Mouse (Mus musculus) lung, embryonic 14.5 days (tissue): Measurements from ENCODE around the gene Gipc1. TPM values are rescaled to one million over a fixed set of nuclear protein-coding genes. Genes with fewer than 3 reads are reported as not detected.

Experiments used
- ATAC-seq: fragments of 200-750 bp; cut with Nextera tagmentation; 2 replicates; pipeline ENCODE4 v1.8.0; 2017; ENCODE audit warnings: mild to moderate bottlenecking, moderate TSS enrichment, moderate library complexity; ENCODE audit not compliant: insufficient read depth
- DNase-seq: peaks from one replicate; pipeline ENCODE4 v3.0.0-alpha.2; 2015
- H3K27ac ChIP-seq: fragments of 300-500 bp; sonication (generic); 2 replicates; pipeline ENCODE4 v1.5.1; 2014; ENCODE audit warnings: low read depth, mild to moderate bottlenecking, moderate library complexity
- H3K27me3 ChIP-seq: fragments of 300-500 bp; sonication (generic); 2 replicates; pipeline ENCODE4 v1.6.1; 2014; ENCODE audit warnings: low read length, control low read depth; ENCODE audit not compliant: insufficient read depth
- H3K36me3 ChIP-seq: fragments of 300-500 bp; sonication (generic); 2 replicates; pipeline ENCODE4 v1.6.1; 2014; ENCODE audit warnings: control low read depth; ENCODE audit not compliant: insufficient read depth
- H3K4me1 ChIP-seq: fragments of 300-500 bp; sonication (generic); 2 replicates; pipeline ENCODE4 v1.6.1; 2014; ENCODE audit warnings: antibody characterized with exemption, control low read depth; ENCODE audit not compliant: insufficient read depth
- H3K4me2 ChIP-seq: fragments of 300-500 bp; sonication (generic); 2 replicates; pipeline ENCODE4 v1.6.1; 2014; ENCODE audit warnings: mild to moderate bottlenecking
- H3K4me3 ChIP-seq: fragments of 300-500 bp; sonication (generic); 2 replicates; pipeline ENCODE4 v1.5.1; 2014; ENCODE audit warnings: low read depth, low read length
- H3K9ac ChIP-seq: fragments of 300-500 bp; sonication (generic); 2 replicates; pipeline ENCODE4 v1.6.1; 2014
- H3K9me3 ChIP-seq: fragments of 300-500 bp; sonication (generic); 2 replicates; pipeline ENCODE4 v1.6.1; 2016; ENCODE audit warnings: low read depth, low read length, control low read depth
- CTCF ChIP-seq: IDR thresholded peaks from 2 replicates; pipeline ENCODE4 v1.5.1; 2016; ENCODE audit warnings: antibody characterized with exemption, low read depth
- WGBS: fragments of 180-500 bp; shearing (Covaris S2); extraction: QIAGEN DNeasy Blood & Tissue Kit; methylation state at CpG from one replicate; pipeline ENCODE4 v1.1.7; 2014; 5-methylcytosine and 5-hydroxymethylcytosine counted together
- polyA plus RNA-seq: library from polyadenylated mRNA; unstranded; fragments of >200 nt; fragmentation: Nextera tagmentation; extraction: Ambion mirVana; gene quantifications from 2 replicates; pipeline ENCODE4 v1.2.1, GENCODE M21; 2014

The Gipc1 gene
- polyA plus RNA-seq, 1 experiment from 2014 or later: 175 TPM

- 79% methylated on average over 7 of the region's 7 CpGs for WGBS
- H3K9ac ChIP-seq: no peak overlapping the region
- no peaks in the 10 kb centered on the region for H3K9me3 ChIP-seq
- H3K4me2 ChIP-seq: no peak overlapping the region
- no peaks in the 10 kb centered on the region for H3K4me1 ChIP-seq
- no peaks in the 10 kb centered on the region for H3K27me3 ChIP-seq
- no peak overlapping the region for H3K27ac ChIP-seq
- ATAC-seq: no peak
- H3K36me3 ChIP-seq: no peaks in the 10 kb centered on the region
- no peak for DNase-seq
- H3K4me3 ChIP-seq: no peak overlapping the region
- TF ChIP-seq CTCF: no peak
These were observed 28.9 kb upstream of the Gipc1 start for GRCm38 (mm10) chr8:83623549-83623948.

- TF ChIP-seq CTCF: peak; percentile 79
- Histone ChIP-seq H3K9me3 (no peaks in the 10 kb centered on the region), H3K27ac (no peak overlapping the region), H3K4me2 (no peak overlapping the region), H3K4me1 (no peaks in the 10 kb centered on the region), H3K27me3 (no peaks in the 10 kb centered on the region), H3K4me3 (no peak overlapping the region), H3K9ac (no peak overlapping the region), H3K36me3 (no peaks in the 10 kb centered on the region)
- ATAC-seq: no peak
- WGBS: 33% methylated on average over 3 of the region's 3 CpGs
- peak; percentile 58 for DNase-seq
These were observed 27.7 kb upstream of the Gipc1 start for GRCm38 (mm10) chr8:83624739-83625138.

GRCm38 (mm10) chr8:83625676-83626299 is 26.7 kb upstream of the Gipc1 start:
- DNase-seq: no peak
- no peaks in the 10 kb centered on the region for H3K36me3 ChIP-seq
- no peak overlapping the region for H3K4me3 ChIP-seq
- no peaks in the 10 kb centered on the region for H3K4me1 ChIP-seq
- no peak for TF ChIP-seq CTCF
- no peak overlapping the region for H3K9ac ChIP-seq
- no peak overlapping the region for H3K27ac ChIP-seq
- ATAC-seq: no peak
- no peaks in the 10 kb centered on the region for H3K27me3 ChIP-seq
- no peaks in the 10 kb centered on the region for H3K9me3 ChIP-seq
- no peak overlapping the region for H3K4me2 ChIP-seq
- WGBS: 83% methylated on average over 6 of the region's 6 CpGs

- no peak for TF ChIP-seq CTCF
- DNase-seq: no peak
- 71% methylated on average over 7 of the region's 7 CpGs for WGBS
- no peaks in the 10 kb centered on the region for H3K4me1 ChIP-seq
- H3K36me3 ChIP-seq: no peaks in the 10 kb centered on the region
- no peak overlapping the region for H3K4me2 ChIP-seq
- no peak overlapping the region for H3K9ac ChIP-seq
- H3K27ac ChIP-seq: no peak overlapping the region
- no peak overlapping the region for H3K4me3 ChIP-seq
- H3K9me3 ChIP-seq: 0 out of 2 replicates have a peak, but pooled peaks cover 5% of the 10 kb centered on the region
- H3K27me3 ChIP-seq: no peaks in the 10 kb centered on the region
- no peak for ATAC-seq
These were observed 20.3 kb upstream of the Gipc1 start for GRCm38 (mm10) chr8:83632083-83632707.

GRCm38 (mm10) chr8:83638856-83639255 is 13.6 kb upstream of the Gipc1 start:
- WGBS: 58% methylated on average over 4 of the region's 4 CpGs
- H3K9ac ChIP-seq: no peak overlapping the region
- TF ChIP-seq CTCF: no peak
- no peak for DNase-seq
- H3K27ac ChIP-seq: no peak overlapping the region
- H3K4me3 ChIP-seq: no peak overlapping the region
- ATAC-seq: no peak
- H3K36me3 ChIP-seq: no peaks in the 10 kb centered on the region
- H3K4me1 ChIP-seq: 0 out of 2 replicates have a peak, but pooled peaks cover 3% of the 10 kb centered on the region
- 0 out of 2 replicates have a peak, but pooled peaks cover 5% of the 10 kb centered on the region for H3K9me3 ChIP-seq
- H3K27me3 ChIP-seq: no peaks in the 10 kb centered on the region
- no peak overlapping the region for H3K4me2 ChIP-seq

- Histone ChIP-seq H3K27me3 (no peaks in the 10 kb centered on the region), H3K4me2 (no peak overlapping the region), H3K36me3 (no peaks in the 10 kb centered on the region), H3K4me1 (0 out of 2 replicates have a peak, but pooled peaks cover 3% of the 10 kb centered on the region), H3K4me3 (no peak overlapping the region), H3K9me3 (0 out of 2 replicates have a peak, but pooled peaks cover 5% of the 10 kb centered on the region), H3K9ac (no peak overlapping the region), H3K27ac (no peak overlapping the region)
- WGBS: 61% methylated on average over 5 of the region's 5 CpGs
- ATAC-seq (no peak), DNase-seq (no peak)
- no peak for TF ChIP-seq CTCF
These were observed 12.8 kb upstream of the Gipc1 start for GRCm38 (mm10) chr8:83639649-83640048.

- DNase-seq: no peak
- ATAC-seq: no peak
- Histone ChIP-seq H3K9ac (no peak overlapping the region), H3K36me3 (no peaks in the 10 kb centered on the region), H3K27ac (no peak overlapping the region), H3K27me3 (no peaks in the 10 kb centered on the region), H3K4me1 (0 out of 2 replicates have a peak, but pooled peaks cover 3% of the 10 kb centered on the region), H3K9me3 (no peaks in the 10 kb centered on the region), H3K4me3 (no peak overlapping the region), H3K4me2 (no peak overlapping the region)
- no peak for TF ChIP-seq CTCF
- WGBS: 94% methylated on average over 11 of the region's 11 CpGs
These were observed 5.0 kb upstream of the Gipc1 start for GRCm38 (mm10) chr8:83647511-83647910.
